Mouse (Mus musculus): ENCODE results near the gene Birc2.

DNA sequence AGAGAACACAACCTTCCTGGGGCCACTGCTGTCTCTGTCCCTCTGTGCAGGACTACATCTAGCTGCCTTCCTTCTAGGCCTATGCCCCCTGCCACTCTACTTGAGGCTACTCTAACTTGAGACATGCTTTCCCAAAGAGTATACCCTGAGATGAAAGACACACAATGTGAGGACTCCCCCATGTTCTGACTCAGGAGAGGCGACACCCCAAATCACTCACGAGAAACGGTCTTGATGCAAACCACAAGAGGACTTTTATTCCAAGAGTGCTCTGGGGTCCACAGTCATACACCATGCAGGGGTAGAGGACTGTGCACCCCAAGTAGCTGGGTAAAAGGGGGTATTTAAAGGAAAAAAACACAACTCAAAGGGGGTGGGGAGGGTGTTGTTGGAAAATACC is 47.5 kb upstream of the Birc2 start:
- TF ChIP-seq CTCF (IDR thresholded peaks at IDR 0.05; ENCODE audit: low read depth, low read length) (no peak), TAL1 (conservative IDR thresholded peaks at IDR 0.05; ENCODE audit: low read depth, low read length) (no peak), POLR2AphosphoS5 (IDR thresholded peaks at IDR 0.05; ENCODE audit: insufficient replicate concordance, low read depth, low read length) (no peak), GATA1 (IDR thresholded peaks at IDR 0.05; ENCODE audit: borderline replicate concordance, low read length) (no peak)

Measured in G1E (cell line).